Mouse (Mus musculus): ENCODE measurements around the gene Msantd2. TPM values are rescaled to one million over a fixed set of nuclear protein-coding genes. Genes with fewer than 3 reads are reported as not detected.

The Msantd2 gene
- polyA plus RNA-seq, 1 experiment from 2014 or later = 24.4 TPM

Other genes with a start within 250 kb of the Msantd2 start
- gene Slc37a2, start 233.6 kb upstream of the Msantd2 start, polyA plus RNA-seq (2015; fragmentation: Nextera tagmentation; extraction: Ambion mirVana) = 1.9 and 2.6 TPM in 2 replicates
- gene Ccdc15, start 140.9 kb upstream of the Msantd2 start, polyA plus RNA-seq (2015; fragmentation: Nextera tagmentation; extraction: Ambion mirVana) = 6.1 and 7.1 TPM in 2 replicates
- gene Hepacam, start 122.0 kb upstream of the Msantd2 start, polyA plus RNA-seq (2015; fragmentation: Nextera tagmentation; extraction: Ambion mirVana) = 42.0 and 46.2 TPM in 2 replicates
- 5.5 and 8.6 TPM in 2 replicates for gene Robo4, start 87.4 kb upstream of the Msantd2 start, polyA plus RNA-seq (2015; fragmentation: Nextera tagmentation; extraction: Ambion mirVana)
- 7.3 and 12.1 TPM in 2 replicates for gene Robo3, start 56.1 kb upstream of the Msantd2 start, polyA plus RNA-seq (2015; fragmentation: Nextera tagmentation; extraction: Ambion mirVana)
- 44.6 and 47.6 TPM in 2 replicates for gene Esam, start 38.8 kb downstream of the Msantd2 start, polyA plus RNA-seq (2015; fragmentation: Nextera tagmentation; extraction: Ambion mirVana)
- gene Vsig2, start 49.9 kb downstream of the Msantd2 start, polyA plus RNA-seq (2015; fragmentation: Nextera tagmentation; extraction: Ambion mirVana) = 0.92 and 1.1 TPM in 2 replicates
- gene Nrgn, start 63.6 kb downstream of the Msantd2 start, polyA plus RNA-seq (2015; fragmentation: Nextera tagmentation; extraction: Ambion mirVana) = 4.8 and 5.8 TPM in 2 replicates
- gene Siae, start 66.4 kb downstream of the Msantd2 start, polyA plus RNA-seq (2015; fragmentation: Nextera tagmentation; extraction: Ambion mirVana) = 14.8 and 17.4 TPM in 2 replicates
- 7.6 and 9.6 TPM in 2 replicates for gene Spa17, start 124.4 kb downstream of the Msantd2 start, polyA plus RNA-seq (2015; fragmentation: Nextera tagmentation; extraction: Ambion mirVana)
- 87.1 and 89.2 TPM in 2 replicates for gene Tbrg1, start 168.0 kb downstream of the Msantd2 start, polyA plus RNA-seq (2015; fragmentation: Nextera tagmentation; extraction: Ambion mirVana)
- gene Panx3, start 179.9 kb downstream of the Msantd2 start, polyA plus RNA-seq (2015; fragmentation: Nextera tagmentation; extraction: Ambion mirVana) = 0.15 and 0.51 TPM in 2 replicates
- gene Olfr160, start 226.9 kb downstream of the Msantd2 start, polyA plus RNA-seq (2015; fragmentation: Nextera tagmentation; extraction: Ambion mirVana) = not detected in 2 replicates